Mouse (Mus musculus): ENCODE measurements around the gene 4933427D14Rik. TPM values are rescaled to one million over a fixed set of nuclear protein-coding genes. Genes with fewer than 3 reads are reported as not detected.

Gene 4933427D14Rik
- polyA plus RNA-seq, 1 experiment from 2014 or later: 18.4 TPM

DNA sequence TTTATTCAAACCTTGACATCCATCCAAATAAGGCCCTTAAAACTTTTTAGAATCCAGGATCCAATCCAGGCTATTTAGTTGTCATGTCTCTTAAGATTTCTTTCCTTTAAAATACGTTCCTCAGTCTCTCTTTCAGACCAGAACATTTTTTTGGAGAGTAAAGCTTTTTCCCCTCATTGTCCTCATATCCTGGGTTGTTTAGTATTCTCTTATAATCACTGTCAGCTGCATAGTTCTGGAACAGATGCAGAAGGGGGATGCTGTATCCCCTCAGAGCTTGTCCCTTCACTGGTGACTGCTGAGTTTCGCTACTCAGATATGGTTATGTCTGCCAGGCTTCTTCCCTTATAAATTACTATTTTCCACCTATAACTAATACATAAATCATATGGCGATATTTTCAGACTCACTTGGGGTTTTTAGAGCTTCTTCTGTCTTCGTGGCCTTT, 51.3 kb downstream of the 4933427D14Rik start:
- Histone ChIP-seq H3K27ac (ENCODE audit: low read length) (0 out of 2 replicates have a peak overlapping the region, but pooled peaks have one; percentile 2), H3K36me3 (ENCODE audit: control insufficient read depth, insufficient read depth, low read length) (peaks cover 23% of the 10 kb centered on the region), H3K27me3 (ENCODE audit: control insufficient read depth, insufficient read depth, low read depth, low read length) (no peaks in the 10 kb centered on the region), H3K4me2 (ENCODE audit: low read length) (no peak overlapping the region), H3K4me3 (ENCODE audit: low read depth, low read length) (no peak overlapping the region), H3K9ac (ENCODE audit: low read depth, low read length) (no peak overlapping the region), H3K9me3 (replicated peaks; ENCODE audit: control insufficient read depth, low read length, poor library complexity, severe bottlenecking) (no peaks in the 10 kb centered on the region), H3K4me1 (ENCODE audit: control insufficient read depth, insufficient read depth, low read length) (peaks cover 13% of the 10 kb centered on the region)
- 71% methylated on average over 4 of the region's 4 CpGs for WGBS
- ATAC-seq: no peak

DNA sequence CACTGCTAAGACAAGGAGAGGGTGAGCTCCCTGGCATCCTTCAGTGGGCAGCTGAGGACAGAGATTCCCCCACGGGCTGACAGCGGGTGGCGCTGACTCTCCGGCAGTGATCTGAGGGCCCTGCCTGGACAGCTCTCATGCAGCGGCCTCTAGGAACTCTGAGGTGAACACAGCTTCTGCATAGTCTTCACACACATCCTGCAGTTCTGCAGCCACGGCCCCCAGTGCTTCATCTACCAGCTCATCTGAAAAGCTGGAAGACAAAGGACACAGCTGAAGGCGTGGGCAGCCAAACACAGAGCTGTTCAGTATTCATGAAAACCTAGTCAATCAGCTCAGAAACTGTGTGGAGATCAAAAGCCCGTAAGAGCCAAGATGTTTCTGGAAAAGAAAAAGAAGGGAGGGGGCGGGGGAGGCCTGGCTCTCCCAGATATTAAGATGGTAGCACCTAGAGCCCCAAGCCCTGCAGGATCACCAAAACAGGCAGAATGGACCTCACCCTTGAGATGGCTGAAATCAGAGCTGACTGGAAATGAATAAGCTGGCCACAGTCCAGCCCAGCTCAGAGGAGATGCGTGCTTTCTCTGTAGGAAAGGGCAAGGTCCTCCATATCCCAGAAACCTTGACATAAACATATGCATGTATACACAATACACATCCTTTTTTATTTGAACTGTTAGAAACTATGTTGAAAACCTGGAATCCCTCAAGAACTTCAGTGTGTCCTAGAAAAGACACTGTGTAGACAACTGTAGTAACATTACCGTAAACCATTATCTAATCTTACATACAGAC, 51.9 kb downstream of the 4933427D14Rik start:
- 0 out of 2 replicates have a peak overlapping the region, but pooled peaks have one; percentile 1 for H3K9ac ChIP-seq (ENCODE audit: low read depth, low read length)
- H3K27ac ChIP-seq (ENCODE audit: low read length): peak overlapping the region; percentile 66
- H3K27me3 ChIP-seq (ENCODE audit: control insufficient read depth, insufficient read depth, low read depth, low read length): no peaks in the 10 kb centered on the region
- no peak for ATAC-seq
- H3K36me3 ChIP-seq (ENCODE audit: control insufficient read depth, insufficient read depth, low read length): peaks cover 22% of the 10 kb centered on the region
- no peak overlapping the region for H3K4me3 ChIP-seq (ENCODE audit: low read depth, low read length)
- H3K4me1 ChIP-seq (ENCODE audit: control insufficient read depth, insufficient read depth, low read length): peaks cover 13% of the 10 kb centered on the region
- 46% methylated on average over 11 of the region's 11 CpGs for WGBS
- H3K4me2 ChIP-seq (ENCODE audit: low read length): no peak overlapping the region
- H3K9me3 ChIP-seq (replicated peaks; ENCODE audit: control insufficient read depth, low read length, poor library complexity, severe bottlenecking): no peaks in the 10 kb centered on the region

DNA sequence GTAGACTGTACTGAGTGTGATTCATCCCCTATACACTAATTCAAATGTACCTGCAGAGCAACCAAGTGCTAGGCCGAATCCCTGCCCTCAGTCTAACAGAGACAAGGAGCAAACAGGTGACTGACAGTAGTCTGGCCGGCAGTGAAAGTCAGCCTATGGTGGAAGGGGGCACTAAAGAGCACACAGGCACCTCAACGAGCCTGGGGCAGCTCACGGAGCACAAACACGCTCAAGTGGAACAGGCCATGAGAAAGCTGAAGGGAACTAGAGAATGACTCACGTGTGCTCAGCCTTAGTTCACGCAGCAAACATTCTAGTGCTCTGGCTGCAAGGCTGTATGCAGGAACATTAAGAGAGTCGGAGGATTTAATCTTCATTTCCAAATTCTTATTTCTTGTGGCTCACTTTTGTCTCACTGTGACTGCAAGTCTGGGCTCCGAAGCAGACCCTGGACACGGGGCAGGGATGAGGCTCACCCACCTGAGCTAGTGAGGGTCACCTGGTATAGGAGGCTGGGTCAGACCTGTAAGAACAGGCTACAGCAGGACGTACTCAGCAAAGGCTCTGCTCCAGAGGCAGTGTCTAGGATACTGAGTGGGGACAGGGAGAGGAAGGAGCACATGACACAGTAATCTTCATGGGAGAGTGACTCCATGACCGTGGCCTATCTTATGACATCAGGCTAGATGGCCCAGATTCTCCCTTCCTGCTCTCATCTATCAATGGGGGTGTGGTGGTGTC, 54.0 kb downstream of the 4933427D14Rik start:
- 83% methylated on average over 12 of the region's 12 CpGs for WGBS
- no peak for ATAC-seq
- Histone ChIP-seq H3K9ac (ENCODE audit: low read depth, low read length) (no peak overlapping the region), H3K9me3 (replicated peaks; ENCODE audit: control insufficient read depth, low read length, poor library complexity, severe bottlenecking) (no peaks in the 10 kb centered on the region), H3K27me3 (ENCODE audit: control insufficient read depth, insufficient read depth, low read depth, low read length) (no peaks in the 10 kb centered on the region), H3K4me2 (ENCODE audit: low read length) (no peak overlapping the region), H3K36me3 (ENCODE audit: control insufficient read depth, insufficient read depth, low read length) (peaks cover 13% of the 10 kb centered on the region), H3K27ac (ENCODE audit: low read length) (no peak overlapping the region), H3K4me1 (ENCODE audit: control insufficient read depth, insufficient read depth, low read length) (peaks cover 13% of the 10 kb centered on the region), H3K4me3 (ENCODE audit: low read depth, low read length) (no peak overlapping the region)

DNA sequence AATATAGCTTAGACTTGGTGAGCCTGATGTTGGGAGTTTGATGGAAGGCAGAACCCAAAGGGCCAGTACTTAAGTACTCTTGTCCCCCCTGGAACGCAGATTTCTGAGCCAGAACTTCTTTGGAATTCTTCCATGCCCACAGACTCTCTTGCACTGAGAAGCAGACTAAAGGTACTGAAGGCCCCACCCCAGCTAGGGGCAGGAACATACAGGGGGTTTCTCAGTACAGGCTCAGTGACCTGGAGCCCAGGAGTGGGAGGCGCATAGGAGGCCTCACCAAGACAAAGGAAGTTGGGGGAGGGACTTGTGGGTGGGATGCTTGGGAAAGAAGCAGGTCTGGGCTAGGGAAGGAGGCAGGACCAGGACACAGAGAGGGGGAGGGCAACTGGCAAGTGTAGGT, 56.1 kb downstream of the 4933427D14Rik start:
- H3K9me3 ChIP-seq (replicated peaks; ENCODE audit: control insufficient read depth, low read length, poor library complexity, severe bottlenecking): no peaks in the 10 kb centered on the region
- peaks cover 8% of the 10 kb centered on the region; the same call in 1 of the 2 replicates for H3K36me3 ChIP-seq (ENCODE audit: control insufficient read depth, insufficient read depth, low read length)
- H3K4me1 ChIP-seq (ENCODE audit: control insufficient read depth, insufficient read depth, low read length): peaks cover 16% of the 10 kb centered on the region
- no peak for ATAC-seq
- H3K27ac ChIP-seq (ENCODE audit: low read length): no peak overlapping the region
- H3K4me2 ChIP-seq (ENCODE audit: low read length): no peak overlapping the region
- 38% methylated on average over 2 of the region's 2 CpGs for WGBS
- H3K4me3 ChIP-seq (ENCODE audit: low read depth, low read length): no peak overlapping the region
- no peaks in the 10 kb centered on the region for H3K27me3 ChIP-seq (ENCODE audit: control insufficient read depth, insufficient read depth, low read depth, low read length)
- H3K9ac ChIP-seq (ENCODE audit: low read depth, low read length): no peak overlapping the region

- 5% methylated on average over 3 of the region's 3 CpGs for WGBS
- Histone ChIP-seq H3K4me2 (ENCODE audit: low read length) (no peak overlapping the region), H3K9me3 (replicated peaks; ENCODE audit: control insufficient read depth, low read length, poor library complexity, severe bottlenecking) (no peaks in the 10 kb centered on the region), H3K27me3 (ENCODE audit: control insufficient read depth, insufficient read depth, low read depth, low read length) (no peaks in the 10 kb centered on the region), H3K4me1 (ENCODE audit: control insufficient read depth, insufficient read depth, low read length) (peaks cover 18% of the 10 kb centered on the region), H3K36me3 (ENCODE audit: control insufficient read depth, insufficient read depth, low read length) (no peaks in the 10 kb centered on the region; the same call in 1 of the 2 replicates), H3K9ac (ENCODE audit: low read depth, low read length) (no peak overlapping the region), H3K4me3 (ENCODE audit: low read depth, low read length) (no peak overlapping the region), H3K27ac (ENCODE audit: low read length) (no peak overlapping the region)
- 0 out of 2 replicates have a peak, but pooled peaks have one; percentile 37 for ATAC-seq
Measured at GRCm38 (mm10) chr11:72147910-72148309, 59.3 kb downstream of the 4933427D14Rik start.

- no peak for ATAC-seq
- WGBS: 88% methylated on average over 1 of the region's 1 CpGs
- Histone ChIP-seq H3K36me3 (ENCODE audit: control insufficient read depth, insufficient read depth, low read length) (no peaks in the 10 kb centered on the region), H3K4me2 (ENCODE audit: low read length) (no peak overlapping the region), H3K27me3 (ENCODE audit: control insufficient read depth, insufficient read depth, low read depth, low read length) (no peaks in the 10 kb centered on the region), H3K27ac (ENCODE audit: low read length) (no peak overlapping the region), H3K4me3 (ENCODE audit: low read depth, low read length) (no peak overlapping the region), H3K9me3 (replicated peaks; ENCODE audit: control insufficient read depth, low read length, poor library complexity, severe bottlenecking) (no peaks in the 10 kb centered on the region), H3K9ac (ENCODE audit: low read depth, low read length) (no peak overlapping the region), H3K4me1 (ENCODE audit: control insufficient read depth, insufficient read depth, low read length) (peaks cover 23% of the 10 kb centered on the region)
Measured at GRCm38 (mm10) chr11:72145877-72146248, 61.4 kb downstream of the 4933427D14Rik start.

- 15% methylated on average over 2 of the region's 2 CpGs for WGBS
- Histone ChIP-seq H3K9ac (ENCODE audit: low read depth, low read length) (no peak overlapping the region), H3K27ac (ENCODE audit: low read length) (no peak overlapping the region), H3K4me2 (ENCODE audit: low read length) (no peak overlapping the region), H3K27me3 (ENCODE audit: control insufficient read depth, insufficient read depth, low read depth, low read length) (no peaks in the 10 kb centered on the region), H3K4me1 (ENCODE audit: control insufficient read depth, insufficient read depth, low read length) (peaks cover 23% of the 10 kb centered on the region), H3K36me3 (ENCODE audit: control insufficient read depth, insufficient read depth, low read length) (no peaks in the 10 kb centered on the region), H3K9me3 (replicated peaks; ENCODE audit: control insufficient read depth, low read length, poor library complexity, severe bottlenecking) (no peaks in the 10 kb centered on the region), H3K4me3 (ENCODE audit: low read depth, low read length) (no peak overlapping the region)
- no peak for ATAC-seq
Measured at GRCm38 (mm10) chr11:72145182-72145876, 61.9 kb downstream of the 4933427D14Rik start.

- no peaks in the 10 kb centered on the region for H3K9me3 ChIP-seq (replicated peaks; ENCODE audit: control insufficient read depth, low read length, poor library complexity, severe bottlenecking)
- H3K36me3 ChIP-seq (ENCODE audit: control insufficient read depth, insufficient read depth, low read length): no peaks in the 10 kb centered on the region
- peaks cover 20% of the 10 kb centered on the region for H3K4me1 ChIP-seq (ENCODE audit: control insufficient read depth, insufficient read depth, low read length)
- H3K27ac ChIP-seq (ENCODE audit: low read length): peak overlapping the region; percentile 59
- no peak overlapping the region for H3K4me3 ChIP-seq (ENCODE audit: low read depth, low read length)
- ATAC-seq: no peak
- H3K27me3 ChIP-seq (ENCODE audit: control insufficient read depth, insufficient read depth, low read depth, low read length): peaks cover 1% of the 10 kb centered on the region; the same call in 1 of the 2 replicates
- 0 out of 2 replicates have a peak overlapping the region, but pooled peaks have one; percentile 14 for H3K9ac ChIP-seq (ENCODE audit: low read depth, low read length)
- no peak overlapping the region for H3K4me2 ChIP-seq (ENCODE audit: low read length)
- WGBS: 36% methylated on average over 10 of the region's 10 CpGs
Measured at GRCm38 (mm10) chr11:72142889-72143288, 64.4 kb downstream of the 4933427D14Rik start.
